Mouse (Mus musculus) MEL (cell line): ENCODE data around the gene Kif5a. TPM values are rescaled to one million over a fixed set of nuclear protein-coding genes. Genes with fewer than 3 reads are reported as not detected.

Experiments used
- DNase-seq: peaks from one replicate; pipeline ENCODE4 v3.0.0; 2011; ENCODE audit warnings: low read depth, low spot score
- H3K27ac ChIP-seq: 2 replicates; pipeline ENCODE4 v1.5.1; 2012; ENCODE audit warnings: low read depth, mild to moderate bottlenecking, control low read depth, low read length, moderate library complexity; ENCODE audit not compliant: control insufficient read depth
- H3K27me3 ChIP-seq, 2 experiments: fragments of 150-350 bp in 1 of 2; sonication (generic) in 1 of 2; 2 replicates each; pipeline ENCODE4 v1.6.1; 2012; ENCODE audit warnings: low read length in 2 of 2, mild to moderate bottlenecking in 2 of 2, improper control_type of control experiment in 1 of 2, moderate library complexity in 1 of 2; ENCODE audit not compliant: insufficient read depth in 2 of 2, control insufficient read depth in 1 of 2
- H3K36me3 ChIP-seq, 2 experiments: 2 replicates each; pipeline ENCODE4 v1.6.1; 2012 to 2014; ENCODE audit warnings: low read length in 2 of 2, improper control_type of control experiment in 1 of 2, inconsistent platforms in 1 of 2, mild to moderate bottlenecking in 1 of 2; ENCODE audit not compliant: insufficient read depth in 2 of 2, control insufficient read depth in 1 of 2
- H3K4me1 ChIP-seq, 2 experiments: fragments of 150-350 bp in 1 of 2; sonication (generic) in 1 of 2; 2 replicates each; pipeline ENCODE4 v1.6.1; 2012; ENCODE audit warnings: low read length in 2 of 2, improper control_type of control experiment in 1 of 2, mild to moderate bottlenecking in 1 of 2; ENCODE audit not compliant: insufficient read depth in 2 of 2, control insufficient read depth in 1 of 2
- H3K4me3 ChIP-seq, 2 experiments: fragments of 150-350 bp in 1 of 2; sonication (generic) in 1 of 2; 2 replicates each; pipeline ENCODE4 v1.5.1; 2012; ENCODE audit warnings: low read depth in 2 of 2, low read length in 2 of 2, mild to moderate bottlenecking in 2 of 2, moderate library complexity in 2 of 2, control low read depth in 1 of 2, improper control_type of control experiment in 1 of 2; ENCODE audit not compliant: control insufficient read depth in 1 of 2, insufficient read depth in 1 of 2
- H3K79me2 ChIP-seq: 2 replicates; pipeline ENCODE4 v1.6.1; 2012; ENCODE audit warnings: mild to moderate bottlenecking, low read length, moderate library complexity; ENCODE audit not compliant: control insufficient read depth, poor library complexity, insufficient read depth
- H3K9ac ChIP-seq: 2 replicates; pipeline ENCODE4 v1.6.1; 2012; ENCODE audit warnings: low read depth, mild to moderate bottlenecking, control low read depth, low read length, moderate library complexity; ENCODE audit not compliant: control insufficient read depth, poor library complexity, severe bottlenecking
- H3K9me3 ChIP-seq: fragments of 150-350 bp; sonication (generic); replicated peaks from 2 replicates; pipeline ENCODE4 v1.6.1; 2012; ENCODE audit warnings: mild to moderate bottlenecking, low read length, improper control_type of control experiment, moderate library complexity; ENCODE audit not compliant: insufficient read depth
- BHLHE40 ChIP-seq: IDR thresholded peaks from 2 replicates; pipeline ENCODE4 v1.6.1; 2012; ENCODE audit warnings: low read depth, mild to moderate bottlenecking, inconsistent platforms, low read length, improper control_type of control experiment, borderline replicate concordance
- CHD1 ChIP-seq: IDR thresholded peaks from 2 replicates; pipeline ENCODE4 v1.6.1; 2012; ENCODE audit warnings: low read depth, mild to moderate bottlenecking, inconsistent platforms, low read length, improper control_type of control experiment
- CHD2 ChIP-seq: IDR thresholded peaks from 2 replicates; pipeline ENCODE4 v1.6.1; 2011; ENCODE audit warnings: low read length, improper control_type of control experiment
- CTCF ChIP-seq, 3 experiments: IDR thresholded peaks in 2 of 3; conservative IDR thresholded peaks in 1 of 3; 2 replicates each; pipeline ENCODE4 v1.5.1; 2011 to 2012; ENCODE audit warnings: low read length in 3 of 3, low read depth in 2 of 3, mild to moderate bottlenecking in 2 of 3, improper control_type of control experiment in 1 of 3, inconsistent platforms in 1 of 3, mixed read lengths in 1 of 3, moderate library complexity in 1 of 3; ENCODE audit not compliant: control insufficient read depth in 1 of 3, insufficient read depth in 1 of 3, poor library complexity in 1 of 3, severe bottlenecking in 1 of 3
- E2F4 ChIP-seq: IDR thresholded peaks from 2 replicates; pipeline ENCODE4 v1.6.1; 2011; ENCODE audit warnings: low read depth, low read length, improper control_type of control experiment, borderline replicate concordance
- ELF1 ChIP-seq: IDR thresholded peaks from 2 replicates; pipeline ENCODE4 v1.6.1; 2014; ENCODE audit warnings: low read depth, mild to moderate bottlenecking, inconsistent platforms, low read length, improper control_type of control experiment, moderate library complexity
- EP300 ChIP-seq, 2 experiments: IDR thresholded peaks; 2 replicates each; pipeline ENCODE4 v1.6.1; 2011; ENCODE audit warnings: improper control_type of control experiment in 2 of 2, low read length in 2 of 2, low read depth in 1 of 2, mild to moderate bottlenecking in 1 of 2
- ETS1 ChIP-seq: IDR thresholded peaks from 2 replicates; pipeline ENCODE4 v1.6.1; 2012; ENCODE audit warnings: low read depth, mild to moderate bottlenecking, inconsistent platforms, low read length, improper control_type of control experiment, moderate library complexity
- GABPA ChIP-seq: IDR thresholded peaks from 2 replicates; pipeline ENCODE4 v1.6.1; 2012; ENCODE audit warnings: low read depth, mild to moderate bottlenecking, inconsistent platforms, low read length, improper control_type of control experiment, moderate library complexity
- GATA1 ChIP-seq: IDR thresholded peaks from 2 replicates; pipeline ENCODE4 v1.6.1; 2011; ENCODE audit warnings: low read depth, low read length, improper control_type of control experiment
- HCFC1 ChIP-seq: IDR thresholded peaks from 2 replicates; pipeline ENCODE4 v1.6.1; 2012; ENCODE audit warnings: low read depth, mild to moderate bottlenecking, inconsistent platforms, low read length, improper control_type of control experiment, moderate library complexity
- JUND ChIP-seq: IDR thresholded peaks from 2 replicates; pipeline ENCODE4 v1.6.1; 2011; ENCODE audit warnings: low read depth, mild to moderate bottlenecking, improper control_type of control experiment, low read length
- KAT2A ChIP-seq: conservative IDR thresholded peaks from 2 replicates; pipeline ENCODE4 v1.6.1; 2012; ENCODE audit warnings: low read depth, low read length, improper control_type of control experiment, inconsistent platforms
- MAFK ChIP-seq: IDR thresholded peaks from 2 replicates; pipeline ENCODE4 v1.6.1; 2011; ENCODE audit warnings: low read depth, mild to moderate bottlenecking, low read length, improper control_type of control experiment, borderline replicate concordance
- MAX ChIP-seq: IDR thresholded peaks from 2 replicates; pipeline ENCODE4 v1.6.1; 2011; ENCODE audit warnings: low read length, improper control_type of control experiment
- MAZ ChIP-seq: IDR thresholded peaks from 2 replicates; pipeline ENCODE4 v1.6.1; 2012; ENCODE audit warnings: low read depth, mild to moderate bottlenecking, inconsistent platforms, low read length, improper control_type of control experiment
- MEF2A ChIP-seq: IDR thresholded peaks from 2 replicates; pipeline ENCODE4 v1.6.1; 2014; ENCODE audit warnings: low read depth, mild to moderate bottlenecking, inconsistent platforms, low read length, improper control_type of control experiment; ENCODE audit not compliant: poor library complexity, insufficient replicate concordance, severe bottlenecking; ENCODE audit errors: extremely low read depth
- MXI1 ChIP-seq: IDR thresholded peaks from 2 replicates; pipeline ENCODE4 v1.6.1; 2011; ENCODE audit warnings: mild to moderate bottlenecking, low read depth, low read length, improper control_type of control experiment
- MYB ChIP-seq: IDR thresholded peaks from 2 replicates; pipeline ENCODE4 v1.6.1; 2011; ENCODE audit warnings: mild to moderate bottlenecking, low read depth, low read length, improper control_type of control experiment
- MYC ChIP-seq: IDR thresholded peaks from 2 replicates; pipeline ENCODE4 v1.6.1; 2011; ENCODE audit warnings: low read depth, mild to moderate bottlenecking, low read length, improper control_type of control experiment, moderate library complexity
- NELFE ChIP-seq: IDR thresholded peaks from 2 replicates; pipeline ENCODE4 v1.6.1; 2011; ENCODE audit warnings: low read depth, low read length, improper control_type of control experiment
- NRF1 ChIP-seq: IDR thresholded peaks from 2 replicates; pipeline ENCODE4 v1.6.1; 2014; ENCODE audit warnings: low read depth, mild to moderate bottlenecking, inconsistent platforms, low read length, improper control_type of control experiment, moderate library complexity; ENCODE audit not compliant: poor library complexity, insufficient read depth, severe bottlenecking
- POLR2A ChIP-seq, 2 experiments: IDR thresholded peaks; 2 replicates each; pipeline ENCODE4 v1.6.1; 2011 to 2012; ENCODE audit warnings: low read length in 2 of 2, mild to moderate bottlenecking in 2 of 2, control low read depth in 1 of 2, improper control_type of control experiment in 1 of 2, low read depth in 1 of 2, moderate library complexity in 1 of 2; ENCODE audit not compliant: control insufficient read depth in 1 of 2, insufficient read depth in 1 of 2, poor library complexity in 1 of 2
- POLR2AphosphoS2 ChIP-seq: IDR thresholded peaks from 2 replicates; pipeline ENCODE4 v1.6.1; 2011; ENCODE audit warnings: low read length, improper control_type of control experiment
- POLR2AphosphoS5 ChIP-seq: IDR thresholded peaks from 2 replicates; pipeline ENCODE4 v1.6.1; 2012; ENCODE audit warnings: low read depth, borderline replicate concordance, mild to moderate bottlenecking, inconsistent platforms, low read length, moderate library complexity, mixed read lengths
- RAD21 ChIP-seq: IDR thresholded peaks from 2 replicates; pipeline ENCODE4 v1.6.1; 2011; ENCODE audit warnings: mild to moderate bottlenecking, low read depth, low read length, improper control_type of control experiment
- RCOR1 ChIP-seq: IDR thresholded peaks from 2 replicates; pipeline ENCODE4 v1.6.1; 2012; ENCODE audit warnings: low read depth, mild to moderate bottlenecking, inconsistent platforms, low read length, improper control_type of control experiment
- SMC3 ChIP-seq: IDR thresholded peaks from 2 replicates; pipeline ENCODE4 v1.6.1; 2011; ENCODE audit warnings: low read depth, low read length, improper control_type of control experiment
- TAL1 ChIP-seq: IDR thresholded peaks from 2 replicates; pipeline ENCODE4 v1.6.1; 2012; ENCODE audit warnings: mild to moderate bottlenecking, inconsistent platforms, low read length, moderate library complexity, mixed read lengths
- TBP ChIP-seq: IDR thresholded peaks from 2 replicates; pipeline ENCODE4 v1.8.0; 2011; ENCODE audit warnings: low read depth, low read length, improper control_type of control experiment
- TCF12 ChIP-seq: IDR thresholded peaks from 2 replicates; pipeline ENCODE4 v1.6.1; 2014; ENCODE audit warnings: low read depth, mild to moderate bottlenecking, inconsistent platforms, low read length, improper control_type of control experiment, moderate library complexity
- UBTF ChIP-seq: IDR thresholded peaks from 2 replicates; pipeline ENCODE4 v1.6.1; 2012; ENCODE audit warnings: low read depth, mild to moderate bottlenecking, inconsistent platforms, low read length, improper control_type of control experiment, moderate library complexity, borderline replicate concordance; ENCODE audit not compliant: insufficient read depth
- USF1 ChIP-seq: IDR thresholded peaks from 2 replicates; pipeline ENCODE4 v1.6.1; 2014; ENCODE audit warnings: low read depth, mild to moderate bottlenecking, inconsistent platforms, low read length, improper control_type of control experiment, moderate library complexity
- USF2 ChIP-seq, 2 experiments: IDR thresholded peaks; 2 replicates each; pipeline ENCODE4 v1.6.1; 2011 to 2012; ENCODE audit warnings: improper control_type of control experiment in 2 of 2, low read length in 2 of 2, borderline replicate concordance in 1 of 2, inconsistent platforms in 1 of 2, low read depth in 1 of 2, mild to moderate bottlenecking in 1 of 2; ENCODE audit not compliant: insufficient read depth in 1 of 2
- ZC3H11A ChIP-seq: IDR thresholded peaks from 2 replicates; pipeline ENCODE4 v1.6.1; 2012; ENCODE audit warnings: low read depth, mild to moderate bottlenecking, inconsistent platforms, low read length, improper control_type of control experiment
- ZKSCAN1 ChIP-seq: IDR thresholded peaks from 2 replicates; pipeline ENCODE4 v1.6.1; 2012; ENCODE audit warnings: low read depth, mild to moderate bottlenecking, inconsistent platforms, low read length, improper control_type of control experiment, moderate library complexity
- ZMIZ1 ChIP-seq: IDR thresholded peaks from 2 replicates; pipeline ENCODE4 v1.6.1; 2012; ENCODE audit warnings: low read depth, mild to moderate bottlenecking, inconsistent platforms, low read length, improper control_type of control experiment, moderate library complexity
- ZNF384 ChIP-seq: IDR thresholded peaks from 2 replicates; pipeline ENCODE4 v1.6.1; 2012; ENCODE audit warnings: low read depth, mild to moderate bottlenecking, inconsistent platforms, low read length, improper control_type of control experiment
- polyA plus RNA-seq, 2 experiments: library from polyadenylated mRNA; stranded (reverse) in 1 of 2; unstranded in 1 of 2; fragments of >175 nt in 1 of 2; fragments of >200 nt in 1 of 2; gene quantifications; 2 replicates each; pipeline versions ENCODE4 v1.2.1 to v1.2.4; 2012; ENCODE audit warnings: low replicate concordance in 2 of 2, low read depth in 1 of 2; ENCODE audit not compliant: insufficient read length in 2 of 2, insufficient read depth in 1 of 2, missing spikeins in 1 of 2
- total RNA-seq: library from RNA; depleted of rRNA; stranded (reverse); fragments of 300-350 nt; gene quantifications from 2 replicates; pipeline ENCODE4 v1.2.3, GENCODE M21; 2012

Gene Kif5a
- total and polyA plus RNA-seq, 3 experiments = 0.42 to 1.3 TPM; not detected in 1

DNA sequence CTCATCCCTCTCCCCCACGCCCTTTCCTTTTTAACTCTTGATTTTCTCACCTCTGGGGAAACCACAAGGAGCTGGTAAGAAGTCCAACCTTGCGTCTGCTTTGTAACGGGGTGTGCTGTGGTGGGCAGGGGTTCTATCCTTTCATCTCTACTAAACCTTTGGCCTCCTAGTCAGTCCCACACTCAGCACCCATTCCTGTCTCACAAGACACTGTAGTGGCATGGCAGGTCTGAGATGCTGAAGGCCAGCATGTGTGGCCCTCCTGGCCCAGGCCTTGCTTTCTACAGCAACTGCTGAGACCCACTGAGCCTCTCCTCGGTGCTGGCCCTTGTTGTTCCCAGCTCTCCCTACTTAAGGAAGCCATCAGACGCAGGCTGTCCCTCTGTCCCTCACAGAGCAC, 9.2 kb upstream of the Kif5a start:
- H3K9ac ChIP-seq = peak overlapping the region; percentile 64
- no peaks in the 10 kb centered on the region for H3K9me3 ChIP-seq
- no peaks in the 10 kb centered on the region for H3K27me3 ChIP-seq
- peak; percentile 54 for DNase-seq
- TF ChIP-seq MAZ (no peak), GATA1 (no peak), CTCF (IDR thresholded peaks at IDR 0.05 in 2 of 3, conservative IDR thresholded peaks at IDR 0.05 in 1 of 3; ENCODE audit: control insufficient read depth in 1 of 3, insufficient read depth in 1 of 3, low read depth in 2 of 3, low read length in 3 of 3, poor library complexity in 1 of 3, severe bottlenecking in 1 of 3) (no peak), ETS1 (no peak), MAX (peak; percentile 26; the same call in 1 of the 2 replicates), GABPA (no peak), MYC (no peak), USF1 (no peak), ZNF384 (no peak), JUND (no peak), ZKSCAN1 (no peak), TBP (no peak), ZC3H11A (no peak), HCFC1 (no peak), SMC3 (no peak), NELFE (peak; percentile 33; the same call in 1 of the 2 replicates), E2F4 (no peak), TAL1 (no peak), USF2 (IDR thresholded peaks at IDR 0.05; ENCODE audit: borderline replicate concordance in 1 of 2, insufficient read depth in 1 of 2, low read depth in 1 of 2, low read length in 2 of 2) (no peak), RAD21 (no peak), RCOR1 (no peak), ELF1 (no peak), TCF12 (no peak), UBTF (no peak), MYB (no peak), CHD1 (0 out of 2 replicates have a peak, but pooled peaks have one; percentile 52), MXI1 (no peak), NRF1 (no peak), POLR2AphosphoS2 (peak; percentile 29; the same call in 1 of the 2 replicates), POLR2A (IDR thresholded peaks at IDR 0.05; ENCODE audit: control insufficient read depth in 1 of 2, insufficient read depth in 1 of 2, low read depth in 1 of 2, low read length in 2 of 2, poor library complexity in 1 of 2) (peak in 1 of 2 experiments; percentile 42; a peak in 1 of 4 replicates), ZMIZ1 (no peak), EP300 (IDR thresholded peaks at IDR 0.05; ENCODE audit: low read depth in 1 of 2, low read length in 2 of 2) (no peak), MEF2A (no peak), POLR2AphosphoS5 (peak; percentile 40; the same call in 1 of the 2 replicates), CHD2 (no peak), BHLHE40 (no peak), MAFK (no peak), KAT2A (no peak)
- peak overlapping the region; percentile 59 to 80 for H3K4me3 ChIP-seq
- H3K79me2 ChIP-seq = peaks cover 37% of the 10 kb centered on the region
- H3K4me1 ChIP-seq = peaks cover 0 to 12% of the 10 kb centered on the region in 2 experiments; a peak in 3 of 4 replicates
- H3K27ac ChIP-seq = peak overlapping the region; percentile 97
- peaks cover 15 to 22% of the 10 kb centered on the region in 2 experiments for H3K36me3 ChIP-seq
